Mouse (Mus musculus) urinary bladder, postnatal 36 days (tissue): ENCODE data around the gene Ackr4.

ENCODE experiments used
- DNase-seq, 2 experiments: peaks; one replicate each; pipeline ENCODE4 v3.0.0; 2022; ENCODE audit warnings: low spot score in 2 of 2, mixed read lengths in 1 of 2

The Ackr4 gene

GRCm38 (mm10) chr9:104126833-104127232, at the start of gene Ackr4:
Ackr4 (minus strand) TSS chr9:104126933.
- DNase-seq: no peak

GRCm38 (mm10) chr9:104172342-104172741, 45.6 kb upstream of the Ackr4 start:
- DNase-seq: no peak

GRCm38 (mm10) chr9:104171651-104172050, 44.9 kb upstream of the Ackr4 start:
- no peak for DNase-seq

- no peak for DNase-seq
Observed at GRCm38 (mm10) chr9:104169986-104170385, 43.3 kb upstream of the Ackr4 start.

GRCm38 (mm10) chr9:104165926-104166325, 39.2 kb upstream of the Ackr4 start:
- no peak for DNase-seq

- DNase-seq: no peak
Observed at GRCm38 (mm10) chr9:104164194-104164593, 37.5 kb upstream of the Ackr4 start.

GRCm38 (mm10) chr9:104161117-104161516, 34.4 kb upstream of the Ackr4 start:
- no peak for DNase-seq

- no peak for DNase-seq
Observed at GRCm38 (mm10) chr9:104157291-104157690, 30.6 kb upstream of the Ackr4 start.

- DNase-seq: no peak
Observed at GRCm38 (mm10) chr9:104156506-104156905, 29.8 kb upstream of the Ackr4 start.

GRCm38 (mm10) chr9:104155100-104155715, 28.5 kb upstream of the Ackr4 start:
- DNase-seq: no peak

GRCm38 (mm10) chr9:104152121-104152520, 25.4 kb upstream of the Ackr4 start:
- DNase-seq: no peak

- no peak for DNase-seq
Observed at GRCm38 (mm10) chr9:104148969-104149368, 22.2 kb upstream of the Ackr4 start.

- no peak for DNase-seq
Observed at GRCm38 (mm10) chr9:104146683-104147082, 19.9 kb upstream of the Ackr4 start.

GRCm38 (mm10) chr9:104144314-104144996, 17.7 kb upstream of the Ackr4 start:
- no peak for DNase-seq

GRCm38 (mm10) chr9:104142805-104143204, 16.1 kb upstream of the Ackr4 start:
- no peak for DNase-seq

GRCm38 (mm10) chr9:104140351-104140750, 13.6 kb upstream of the Ackr4 start:
- no peak for DNase-seq

- DNase-seq: no peak
Observed at GRCm38 (mm10) chr9:104130141-104130755, 3.5 kb upstream of the Ackr4 start.

- no peak for DNase-seq
Observed at GRCm38 (mm10) chr9:104128110-104128509, 1.4 kb upstream of the Ackr4 start.

- no peak for DNase-seq
Observed at GRCm38 (mm10) chr9:104123622-104124021, 3.1 kb downstream of the Ackr4 start.

- no peak for DNase-seq
Observed at GRCm38 (mm10) chr9:104123101-104123500, 3.6 kb downstream of the Ackr4 start.

GRCm38 (mm10) chr9:104109151-104109550, 17.6 kb downstream of the Ackr4 start:
- DNase-seq: no peak

- DNase-seq: no peak
Observed at GRCm38 (mm10) chr9:104108571-104109143, 18.1 kb downstream of the Ackr4 start.

- no peak for DNase-seq
Observed at GRCm38 (mm10) chr9:104107482-104107881, 19.3 kb downstream of the Ackr4 start.
